Mouse (Mus musculus) heart, embryonic 14.5 days (tissue): ENCODE data around the gene Zan. TPM values are rescaled to one million over a fixed set of nuclear protein-coding genes. Genes with fewer than 3 reads are reported as not detected.

Experiments
- ATAC-seq: fragments of 200-750 bp; cut with Nextera tagmentation; 2 replicates; pipeline ENCODE4 v1.8.0; 2017; ENCODE audit warnings: low read depth, moderate TSS enrichment; ENCODE audit not compliant: insufficient number of reproducible peaks, insufficient read depth, low FRiP score
- H3K27ac ChIP-seq, 2 experiments: fragments of 200-500 bp in 1 of 2; fragments of 300-500 bp in 1 of 2; sonication (generic) in 1 of 2; replicated peaks in 1 of 2; 2 replicates each; pipeline ENCODE4 v1.5.1; 2012 to 2014; ENCODE audit warnings: low read depth in 2 of 2, low read length in 2 of 2, control low read depth in 1 of 2, mild to moderate bottlenecking in 1 of 2, mixed read lengths in 1 of 2; ENCODE audit not compliant: control insufficient read depth in 1 of 2, insufficient read depth in 1 of 2
- H3K27me3 ChIP-seq: fragments of 300-500 bp; sonication (generic); 2 replicates; pipeline ENCODE4 v1.6.1; 2014; ENCODE audit warnings: mild to moderate bottlenecking, low read length, control low read depth; ENCODE audit not compliant: control insufficient read depth, insufficient read depth
- H3K36me3 ChIP-seq: fragments of 300-500 bp; sonication (generic); 2 replicates; pipeline ENCODE4 v1.6.1; 2014; ENCODE audit warnings: mild to moderate bottlenecking, control low read depth, low read length, mixed read lengths; ENCODE audit not compliant: control insufficient read depth, insufficient read depth
- H3K4me1 ChIP-seq, 2 experiments: fragments of 200-500 bp in 1 of 2; fragments of 300-500 bp in 1 of 2; sonication (generic) in 1 of 2; 2 replicates each; pipeline ENCODE4 v1.6.1; 2012 to 2014; ENCODE audit warnings: low read length in 2 of 2, control low read depth in 1 of 2, mixed read lengths in 1 of 2; ENCODE audit not compliant: control insufficient read depth in 2 of 2, insufficient read depth in 2 of 2
- H3K4me2 ChIP-seq: fragments of 300-500 bp; sonication (generic); 2 replicates; pipeline ENCODE4 v1.6.1; 2014; ENCODE audit warnings: mild to moderate bottlenecking, low read length
- H3K4me3 ChIP-seq, 2 experiments: fragments of 200-500 bp in 1 of 2; fragments of 300-500 bp in 1 of 2; sonication (generic) in 1 of 2; 2 replicates each; pipeline ENCODE4 v1.5.1; 2012 to 2014; ENCODE audit warnings: low read length in 2 of 2, mild to moderate bottlenecking in 2 of 2, control low read depth in 1 of 2, low read depth in 1 of 2, moderate library complexity in 1 of 2; ENCODE audit not compliant: control insufficient read depth in 1 of 2, insufficient read depth in 1 of 2
- H3K9ac ChIP-seq: fragments of 300-500 bp; sonication (generic); 2 replicates; pipeline ENCODE4 v1.6.1; 2014; ENCODE audit warnings: mild to moderate bottlenecking, low read length
- H3K9me3 ChIP-seq: fragments of 300-500 bp; sonication (generic); 2 replicates; pipeline ENCODE4 v1.6.1; 2016; ENCODE audit warnings: low read length, control low read depth; ENCODE audit not compliant: control insufficient read depth
- WGBS: fragments of 180-500 bp; shearing (Covaris S2); extraction: QIAGEN DNeasy Blood & Tissue Kit; methylation state at CpG from one replicate; pipeline ENCODE4 v1.1.7; 2014; 5-methylcytosine and 5-hydroxymethylcytosine counted together
- polyA plus RNA-seq: library from polyadenylated mRNA; unstranded; fragments of >200 nt; fragmentation: Nextera tagmentation; extraction: Ambion mirVana; gene quantifications from 2 replicates; pipeline ENCODE4 v1.2.1, GENCODE M21; 2014

The Zan gene
- polyA plus RNA-seq, 1 experiment from 2014 or later = 0.11 TPM

DNA sequence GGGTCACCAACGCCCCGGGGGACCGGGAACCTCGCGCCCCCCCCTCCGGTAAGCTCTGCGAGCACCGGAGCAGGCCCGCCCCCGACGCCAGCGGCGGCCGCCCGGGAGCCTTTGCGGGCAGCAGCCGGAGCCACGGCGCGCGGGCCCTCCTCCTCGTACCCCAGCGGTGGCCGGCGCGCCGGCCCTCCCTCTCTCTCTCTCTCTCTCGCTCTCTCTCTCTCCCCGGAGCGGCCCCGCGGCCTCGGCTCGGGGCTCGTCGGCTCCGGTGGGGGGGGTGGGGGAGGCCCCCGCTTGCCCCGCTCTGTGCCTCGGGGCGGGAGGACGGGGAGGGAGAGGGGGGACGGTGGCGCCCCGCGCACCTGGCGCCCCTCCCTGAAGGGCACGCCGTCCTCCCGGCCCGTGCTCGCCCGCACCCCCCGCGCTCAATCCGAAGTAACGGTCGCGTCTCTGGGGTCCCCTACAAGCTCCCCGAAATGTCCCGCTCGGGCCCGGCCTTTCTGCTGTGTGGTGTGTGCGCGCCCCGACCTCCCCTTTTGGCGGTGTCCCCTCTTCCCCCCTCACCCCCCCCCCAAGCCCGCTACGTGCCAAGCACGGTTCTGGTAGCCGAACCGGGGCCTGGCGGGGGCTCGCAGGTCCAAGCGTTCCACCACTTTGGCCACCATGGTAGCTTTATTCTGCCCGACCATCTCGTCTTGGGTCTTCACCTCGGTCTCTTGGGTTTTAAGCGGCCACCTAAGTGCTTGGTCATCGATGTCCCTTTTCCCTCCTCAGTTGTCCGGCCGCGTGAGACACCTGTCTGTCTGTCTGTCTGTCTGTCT lies 33.9 kb upstream of the Zan start:
- peak overlapping the region; percentile 82 for H3K4me2 ChIP-seq
- peak; percentile 55 for ATAC-seq
- H3K36me3 ChIP-seq = peaks cover 10% of the 10 kb centered on the region; the same call in 1 of the 2 replicates
- no peaks in the 10 kb centered on the region for H3K27me3 ChIP-seq
- peak overlapping the region; percentile 99 for H3K9ac ChIP-seq
- peaks cover 7 to 38% of the 10 kb centered on the region in 2 experiments for H3K4me1 ChIP-seq
- H3K4me3 ChIP-seq = peak overlapping the region; percentile 83 to 98
- under 1% methylated on average over 45 of the region's 83 CpGs for WGBS
- H3K9me3 ChIP-seq = peaks cover 3% of the 10 kb centered on the region
- peak overlapping the region in 1 of 2 experiments; percentile 89; a peak in 2 of 4 replicates for H3K27ac ChIP-seq

DNA sequence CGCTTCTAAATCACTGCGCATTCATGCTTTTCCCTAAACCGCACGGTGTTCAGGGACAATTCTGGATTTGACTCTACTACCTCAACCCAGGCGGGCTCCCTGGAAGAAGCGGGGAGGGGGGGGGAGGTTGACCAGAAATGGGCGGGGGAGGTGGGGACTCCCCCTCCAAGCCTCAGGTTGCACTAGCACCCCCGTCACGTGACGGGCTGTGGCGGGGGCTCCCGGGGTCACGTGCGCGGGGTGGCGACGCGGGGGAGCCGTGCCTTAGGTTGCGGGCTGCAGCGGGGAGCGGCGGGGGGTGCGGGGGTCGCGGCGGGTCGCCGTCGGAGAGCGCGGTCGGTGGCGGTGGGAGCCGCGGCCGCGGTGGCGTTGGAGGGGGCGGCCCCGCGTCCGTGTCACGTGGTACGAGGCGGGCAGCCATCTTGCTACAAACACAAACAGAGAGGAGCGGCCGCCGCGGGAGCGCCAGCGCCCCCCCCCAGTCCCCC lies 33.2 kb upstream of the Zan start:
- peak; percentile 72 for ATAC-seq

DNA sequence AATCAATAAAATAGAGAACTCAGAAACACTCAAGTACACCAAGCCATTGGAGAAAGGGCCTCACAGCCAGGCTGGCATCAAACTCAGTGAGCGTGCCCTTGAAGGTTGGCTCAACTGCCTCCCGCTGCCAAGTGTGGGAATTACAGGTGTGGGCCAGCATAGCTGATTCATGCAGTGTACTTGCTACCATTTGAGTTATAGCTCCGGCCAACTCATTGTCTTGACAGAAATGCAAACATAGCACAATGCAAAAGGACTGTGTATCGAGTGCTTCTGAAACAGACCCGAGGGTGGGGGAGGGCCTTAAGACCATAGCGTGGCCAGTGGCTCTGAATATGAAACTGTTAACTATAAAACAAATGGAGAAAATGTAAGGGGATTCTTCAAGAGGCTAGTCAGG lies 27.2 kb upstream of the Zan start:
- Histone ChIP-seq H3K9ac (no peak overlapping the region), H3K27ac (no peak overlapping the region), H3K4me1 (peaks cover 3 to 12% of the 10 kb centered on the region in 2 experiments; a peak in 3 of 4 replicates), H3K9me3 (peaks cover 3% of the 10 kb centered on the region), H3K27me3 (no peaks in the 10 kb centered on the region), H3K4me3 (no peak overlapping the region), H3K4me2 (no peak overlapping the region), H3K36me3 (peaks cover 8% of the 10 kb centered on the region; the same call in 1 of the 2 replicates)
- ATAC-seq = no peak
- whole genome bisulfite sequencing = 81% methylated on average over 6 of the region's 6 CpGs

More for the DNA sequence above, 33.2 kb upstream of the Zan start:
- H3K4me3 ChIP-seq = peak overlapping the region; percentile 83 to 98
- WGBS = 2% methylated on average over 27 of the region's 52 CpGs
- peak overlapping the region; percentile 82 for H3K4me2 ChIP-seq
- peaks cover 10% of the 10 kb centered on the region; the same call in 1 of the 2 replicates for H3K36me3 ChIP-seq
- peaks cover 3% of the 10 kb centered on the region for H3K9me3 ChIP-seq
- no peaks in the 10 kb centered on the region for H3K27me3 ChIP-seq
- H3K9ac ChIP-seq = peak overlapping the region; percentile 99
- peak overlapping the region in 1 of 2 experiments; percentile 89; a peak in 2 of 4 replicates for H3K27ac ChIP-seq
- peaks cover 7 to 38% of the 10 kb centered on the region in 2 experiments for H3K4me1 ChIP-seq

DNA sequence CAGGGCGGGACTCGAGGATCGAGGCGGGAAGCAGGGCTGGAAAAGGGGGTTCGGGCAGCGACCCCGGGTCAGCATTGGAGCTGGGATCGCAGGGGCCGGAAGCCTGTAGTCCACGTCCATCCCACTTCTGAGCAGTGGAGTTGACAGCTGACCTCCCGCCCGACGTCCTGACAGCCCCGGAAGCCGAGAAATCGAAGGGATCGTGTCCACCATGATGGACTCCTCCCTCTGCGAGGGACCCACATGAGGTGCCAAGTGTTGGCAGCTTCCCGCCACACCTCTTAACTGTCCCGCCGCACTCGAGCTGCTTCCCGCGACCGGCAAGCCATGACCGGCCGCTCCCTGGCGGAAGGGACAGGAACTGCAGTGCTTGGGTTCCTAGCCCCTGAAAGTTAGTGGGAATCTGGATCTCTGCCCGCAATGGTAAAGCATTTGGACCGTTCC lies 25.8 kb upstream of the Zan start:
- WGBS = under 1% methylated on average over 24 of the region's 30 CpGs
- Histone ChIP-seq H3K27me3 (no peaks in the 10 kb centered on the region), H3K9me3 (peaks cover 3% of the 10 kb centered on the region), H3K4me3 (peak overlapping the region; percentile 59 to 73), H3K36me3 (peaks cover 8% of the 10 kb centered on the region; the same call in 1 of the 2 replicates), H3K4me2 (peak overlapping the region; percentile 61), H3K27ac (peak overlapping the region; percentile 90 to 98), H3K4me1 (peaks cover 3 to 12% of the 10 kb centered on the region in 2 experiments; a peak in 3 of 4 replicates), H3K9ac (peak overlapping the region; percentile 73)
- peak; percentile 87 for ATAC-seq

DNA sequence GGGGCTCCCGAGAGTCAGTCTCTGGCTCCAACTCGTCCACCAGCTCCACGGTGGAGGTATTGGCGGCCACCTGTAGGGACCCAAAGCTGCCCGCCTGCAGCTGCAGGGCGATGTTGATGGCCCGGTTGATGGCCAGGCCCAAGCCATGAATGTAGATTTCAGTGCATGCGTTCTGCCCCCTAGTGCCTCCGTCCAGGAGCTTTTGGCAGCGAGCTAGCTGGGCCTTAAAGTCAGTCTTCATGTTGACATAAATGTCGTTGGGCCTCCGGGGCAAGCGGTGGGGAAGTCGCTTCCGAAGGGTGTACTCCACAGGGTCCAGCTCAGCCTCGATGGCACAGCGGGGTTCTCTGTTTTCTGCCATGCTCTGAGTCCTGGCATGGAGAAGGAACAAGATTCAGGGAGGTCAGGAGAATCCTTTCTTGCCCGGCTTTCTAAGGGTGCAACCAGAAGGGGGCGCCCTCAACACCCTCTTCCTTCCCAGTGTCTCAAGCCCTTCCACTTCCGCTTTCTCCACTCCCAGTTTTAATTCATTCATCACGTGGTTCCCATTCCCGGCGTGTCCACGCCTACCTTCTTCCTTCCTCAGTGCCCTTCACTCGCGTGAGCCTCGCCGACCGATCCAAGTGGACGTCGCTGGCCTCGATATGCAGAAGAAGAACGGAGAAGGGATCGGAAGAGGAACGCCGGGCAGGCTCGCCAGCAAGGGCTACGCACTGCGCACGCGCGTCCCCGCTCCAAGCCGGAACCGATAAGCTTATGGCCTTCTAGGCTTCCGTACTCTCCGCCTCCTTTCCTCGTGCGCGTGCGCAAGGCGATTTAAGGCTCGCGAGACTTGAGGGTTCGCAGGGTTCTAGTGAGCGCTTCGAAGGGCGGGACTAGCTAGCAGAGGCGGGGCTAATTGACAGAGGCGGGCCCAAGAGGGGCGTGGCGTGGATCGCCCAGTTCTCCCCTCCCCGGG lies 25.1 kb upstream of the Zan start, which contains the start of gene Pop7:
Gene Pop7 (minus strand): TSS at position 810 of the 958 bp plus-strand sequence.
- WGBS = 4% methylated on average over 63 of the region's 64 CpGs
- no peaks in the 10 kb centered on the region for H3K27me3 ChIP-seq
- H3K4me3 ChIP-seq = peak within 1 kb of the TSS; percentile 73 to 85
- peak within 1 kb of the TSS; percentile 82 for H3K4me2 ChIP-seq
- ATAC-seq = peak; percentile 97
- peaks cover 3 to 12% of the 10 kb centered on the region in 2 experiments; a peak in 3 of 4 replicates for H3K4me1 ChIP-seq
- peaks cover 3% of the 10 kb centered on the region for H3K9me3 ChIP-seq
- H3K9ac ChIP-seq = peak within 1 kb of the TSS; percentile 88
- peak within 1 kb of the TSS; percentile 98 to 99 for H3K27ac ChIP-seq
- H3K36me3 ChIP-seq = peaks cover 8% of the 10 kb centered on the region; the same call in 1 of the 2 replicates

DNA sequence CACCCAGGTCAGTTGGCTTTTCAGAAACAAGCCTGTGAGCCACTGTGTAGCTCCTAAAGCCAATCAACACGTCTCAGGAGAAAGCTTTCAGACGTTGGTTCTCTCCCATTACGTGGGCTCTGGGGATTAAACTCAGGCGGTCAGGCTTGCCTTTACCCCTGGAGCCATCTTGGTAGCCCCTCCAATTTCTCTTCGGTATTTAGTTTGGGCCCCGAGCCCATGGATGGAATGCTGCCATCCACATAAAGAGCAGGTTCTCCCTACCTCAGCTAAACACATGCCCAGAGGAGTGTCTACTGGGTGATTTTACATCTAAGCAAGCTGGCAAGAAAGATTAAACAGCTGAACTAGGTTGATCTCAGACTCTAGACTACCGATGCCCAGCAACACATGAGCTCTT lies 23.3 kb upstream of the Zan start:
- no peak for ATAC-seq

DNA sequence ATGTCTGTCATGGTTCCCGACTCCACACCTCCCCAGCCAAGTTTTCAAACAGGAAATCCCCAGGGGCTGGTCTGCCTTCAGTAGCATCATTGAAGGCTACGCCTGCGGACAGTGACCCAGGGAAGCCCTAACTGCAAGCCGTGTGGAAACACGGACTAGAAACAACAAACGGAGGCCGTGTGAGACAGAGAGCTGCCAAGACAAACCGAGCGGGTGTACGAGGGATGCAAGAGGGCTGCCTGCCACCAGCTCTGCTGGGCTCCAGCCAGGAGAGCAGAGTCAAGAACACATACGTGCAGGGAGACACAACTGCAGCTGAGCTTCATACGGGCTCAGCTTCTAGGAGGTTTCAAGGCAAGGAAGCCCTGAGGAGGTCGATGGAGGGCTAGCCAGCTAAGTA lies 17.0 kb upstream of the Zan start:
- ATAC-seq = peak; percentile 55
- no peak overlapping the region for H3K9ac ChIP-seq
- WGBS = 56% methylated on average over 13 of the region's 13 CpGs

More for the DNA sequence above, 23.3 kb upstream of the Zan start:
- Histone ChIP-seq H3K9me3 (no peaks in the 10 kb centered on the region), H3K4me3 (no peak overlapping the region), H3K4me1 (peaks cover 3 to 12% of the 10 kb centered on the region in 2 experiments; a peak in 3 of 4 replicates), H3K27me3 (no peaks in the 10 kb centered on the region), H3K9ac (no peak overlapping the region), H3K27ac (no peak overlapping the region), H3K36me3 (peaks cover 8% of the 10 kb centered on the region; the same call in 1 of the 2 replicates), H3K4me2 (no peak overlapping the region)
- WGBS = 87% methylated on average over 7 of the region's 7 CpGs

More for the DNA sequence above, 17.0 kb upstream of the Zan start:
- no peaks in the 10 kb centered on the region for H3K4me1 ChIP-seq
- H3K9me3 ChIP-seq = no peaks in the 10 kb centered on the region
- H3K27ac ChIP-seq = no peak overlapping the region
- H3K36me3 ChIP-seq = no peaks in the 10 kb centered on the region
- no peak overlapping the region for H3K4me3 ChIP-seq
- H3K27me3 ChIP-seq = no peaks in the 10 kb centered on the region
- H3K4me2 ChIP-seq = no peak overlapping the region
